Mouse (Mus musculus): ENCODE data around the gene Gosr2.

The Gosr2 gene

GRCm38 (mm10) chr11:103697565-103698176 is at the start of gene Gosr2:
TSS of gene Gosr2 (minus strand) at chr11:103697898.
- peak; percentile 85 for DNase-seq

- DNase-seq = no peak
These were observed 37.5 kb upstream of the Gosr2 start for GRCm38 (mm10) chr11:103735046-103735781.

- no peak for DNase-seq
These were observed 36.8 kb upstream of the Gosr2 start for GRCm38 (mm10) chr11:103734411-103735045.

- DNase-seq = no peak
These were observed 36.3 kb upstream of the Gosr2 start for GRCm38 (mm10) chr11:103733961-103734360.

GRCm38 (mm10) chr11:103733069-103733468 is 35.4 kb upstream of the Gosr2 start:
- no peak for DNase-seq

- DNase-seq = no peak
These were observed 34.6 kb upstream of the Gosr2 start for GRCm38 (mm10) chr11:103732306-103732705.

GRCm38 (mm10) chr11:103731594-103731993 is 33.9 kb upstream of the Gosr2 start:
- DNase-seq = no peak

- no peak for DNase-seq
These were observed 31.7 kb upstream of the Gosr2 start for GRCm38 (mm10) chr11:103729282-103729985.

- no peak for DNase-seq
These were observed 26.7 kb upstream of the Gosr2 start for GRCm38 (mm10) chr11:103724331-103724771.

- DNase-seq = no peak
These were observed 24.4 kb upstream of the Gosr2 start for GRCm38 (mm10) chr11:103722040-103722481.

- no peak for DNase-seq
These were observed 23.9 kb upstream of the Gosr2 start for GRCm38 (mm10) chr11:103721468-103722039.

GRCm38 (mm10) chr11:103719436-103719835 is 21.7 kb upstream of the Gosr2 start:
- DNase-seq = no peak

- no peak for DNase-seq
These were observed 19.3 kb upstream of the Gosr2 start for GRCm38 (mm10) chr11:103716971-103717370.

- no peak for DNase-seq
These were observed 16.4 kb upstream of the Gosr2 start for GRCm38 (mm10) chr11:103714074-103714473.

GRCm38 (mm10) chr11:103711851-103712587 is 14.3 kb upstream of the Gosr2 start:
- no peak for DNase-seq

- DNase-seq = no peak
These were observed 12.3 kb upstream of the Gosr2 start for GRCm38 (mm10) chr11:103709982-103710381.

GRCm38 (mm10) chr11:103707005-103707404 is 9.3 kb upstream of the Gosr2 start:
- no peak for DNase-seq

GRCm38 (mm10) chr11:103698226-103698625 is 528 bp upstream of the Gosr2 start:
- no peak for DNase-seq

- no peak for DNase-seq
These were observed 690 bp downstream of the Gosr2 start for GRCm38 (mm10) chr11:103696851-103697564.

GRCm38 (mm10) chr11:103693241-103693640 is 4.5 kb downstream of the Gosr2 start:
- DNase-seq = no peak

GRCm38 (mm10) chr11:103691036-103691435 is 6.7 kb downstream of the Gosr2 start:
- no peak for DNase-seq
